Comparison of ENCODE assay signal across 10 mouse cellular contexts in genomic region chrX:133683961-133684360, GRCm38 (mm10). TPM values are rescaled to one million over a fixed set of nuclear protein-coding genes. Genes with fewer than 3 reads are reported as not detected.
DNase-seq lines count a peak whose midpoint lies in the region; ATAC-seq lines count a peak whose summit lies in the region.
"Had no signal": no experiment of that assay in that cellular context is flagged by ENCODE, and none has a peak within 500 bp of the region (broad histone marks: within the 10 kb centered on the region; RNA-seq: fewer than 3 reads in every experiment).

No protein-coding gene starts in this region.

- ATAC-seq in embryonic facial prominence, embryonic 13.5 days (ENCODE audit: insufficient number of reproducible peaks, insufficient read depth, low FRiP score, low TSS enrichment, low read depth) = no peak
- no peak for ATAC-seq in hindbrain, embryonic 12.5 days (ENCODE audit: low FRiP score)
- ATAC-seq in midbrain, embryonic 15.5 days (replicated peaks) = no peak

- peak overlapping the region; percentile 55; the same call in 1 of the 2 replicates for H3K4me3 ChIP-seq in embryonic facial prominence, embryonic 13.5 days
- H3K4me3 ChIP-seq in hindbrain, embryonic 12.5 days = peak overlapping the region; percentile 16; the same call in 1 of the 2 replicates
- H3K4me3 ChIP-seq in midbrain, embryonic 15.5 days = peak overlapping the region; percentile 65

- no peaks in the 10 kb centered on the region for H3K36me3 ChIP-seq in embryonic facial prominence, embryonic 13.5 days
- no peaks in the 10 kb centered on the region for H3K36me3 ChIP-seq in hindbrain, embryonic 12.5 days
- no peaks in the 10 kb centered on the region for H3K36me3 ChIP-seq in midbrain, embryonic 15.5 days (replicated peaks)

- peak overlapping the region; percentile 70 for H3K4me2 ChIP-seq in embryonic facial prominence, embryonic 13.5 days
- peak overlapping the region; percentile 80 for H3K4me2 ChIP-seq in hindbrain, embryonic 12.5 days (replicated peaks)
- peak overlapping the region; percentile 71 for H3K4me2 ChIP-seq in midbrain, embryonic 15.5 days

- H3K4me1 ChIP-seq in embryonic facial prominence, embryonic 13.5 days = no peaks in the 10 kb centered on the region
- H3K4me1 ChIP-seq in hindbrain, embryonic 12.5 days = no peaks in the 10 kb centered on the region
- H3K4me1 ChIP-seq in midbrain, embryonic 15.5 days = no peaks in the 10 kb centered on the region

- H3K9ac ChIP-seq in embryonic facial prominence, embryonic 13.5 days = no peak overlapping the region
- no peak overlapping the region for H3K9ac ChIP-seq in hindbrain, embryonic 12.5 days
- H3K9ac ChIP-seq in midbrain, embryonic 15.5 days = no peak overlapping the region

- WGBS in embryonic facial prominence, embryonic 13.5 days = 33% methylated on average over 3 of the region's 3 CpGs
- WGBS in hindbrain, embryonic 12.5 days = 33% methylated on average over 3 of the region's 3 CpGs
- 26% methylated on average over 3 of the region's 3 CpGs for WGBS in midbrain, embryonic 15.5 days

- H3K27ac ChIP-seq in embryonic facial prominence, embryonic 13.5 days = no peak overlapping the region
- H3K27ac ChIP-seq in hindbrain, embryonic 12.5 days = no peak overlapping the region
- H3K27ac ChIP-seq in midbrain, embryonic 15.5 days = no peak overlapping the region

- DNase-seq in brain, adult 2 months (ENCODE audit: low read depth, low spot score) = peak; percentile 30
- DNase-seq in kidney, postnatal 36 days = no peak
- DNase-seq in lung, postnatal 14 days = no peak
- no peak for DNase-seq in adrenal gland, adult (ENCODE audit: inconsistent age in 2 of 2, low spot score in 1 of 2)
- DNase-seq: cerebellum, postnatal 14 days; lung, adult 2 months; thymus, postnatal 14 days had no signal

- H3K27me3 ChIP-seq in embryonic facial prominence, embryonic 13.5 days = peaks cover 48% of the 10 kb centered on the region
- peaks cover 15% of the 10 kb centered on the region for H3K27me3 ChIP-seq in hindbrain, embryonic 12.5 days
- H3K27me3 ChIP-seq in midbrain, embryonic 15.5 days (replicated peaks) = no peaks in the 10 kb centered on the region

- no peaks in the 10 kb centered on the region for H3K9me3 ChIP-seq in embryonic facial prominence, embryonic 13.5 days
- no peaks in the 10 kb centered on the region for H3K9me3 ChIP-seq in hindbrain, embryonic 12.5 days (replicated peaks)
- no peaks in the 10 kb centered on the region for H3K9me3 ChIP-seq in midbrain, embryonic 15.5 days

RNA-seq across cellular contexts. Expression of gene Pcdh19, which starts 4.8 kb away (rescaled TPM):
- 8.2 and 10.6 TPM in 2 replicates for polyA plus RNA-seq in embryonic facial prominence, embryonic 13.5 days (2015; fragmentation: Nextera tagmentation; extraction: Ambion mirVana)
- polyA plus RNA-seq in hindbrain, embryonic 12.5 days (2016; fragmentation: Nextera tagmentation; extraction: Ambion mirVana) = 7.4 and 9.4 TPM in 2 replicates
- 22.9 and 25.1 TPM in 2 replicates for polyA plus RNA-seq in midbrain, embryonic 15.5 days (2015; fragmentation: Nextera tagmentation; extraction: Ambion mirVana)
